Mouse (Mus musculus) 416B (cell line): ENCODE results near the gene Lysmd3.
"Not testable (repeated sequence)": the region's sequence is repeated elsewhere in the genome, so short reads cannot be mapped to it uniquely, and the experiment has no call there.

Experiments
- DNase-seq: peaks from one replicate; pipeline ENCODE4 v3.0.0; 2011; ENCODE audit warnings: low read depth

Gene Lysmd3

DNA sequence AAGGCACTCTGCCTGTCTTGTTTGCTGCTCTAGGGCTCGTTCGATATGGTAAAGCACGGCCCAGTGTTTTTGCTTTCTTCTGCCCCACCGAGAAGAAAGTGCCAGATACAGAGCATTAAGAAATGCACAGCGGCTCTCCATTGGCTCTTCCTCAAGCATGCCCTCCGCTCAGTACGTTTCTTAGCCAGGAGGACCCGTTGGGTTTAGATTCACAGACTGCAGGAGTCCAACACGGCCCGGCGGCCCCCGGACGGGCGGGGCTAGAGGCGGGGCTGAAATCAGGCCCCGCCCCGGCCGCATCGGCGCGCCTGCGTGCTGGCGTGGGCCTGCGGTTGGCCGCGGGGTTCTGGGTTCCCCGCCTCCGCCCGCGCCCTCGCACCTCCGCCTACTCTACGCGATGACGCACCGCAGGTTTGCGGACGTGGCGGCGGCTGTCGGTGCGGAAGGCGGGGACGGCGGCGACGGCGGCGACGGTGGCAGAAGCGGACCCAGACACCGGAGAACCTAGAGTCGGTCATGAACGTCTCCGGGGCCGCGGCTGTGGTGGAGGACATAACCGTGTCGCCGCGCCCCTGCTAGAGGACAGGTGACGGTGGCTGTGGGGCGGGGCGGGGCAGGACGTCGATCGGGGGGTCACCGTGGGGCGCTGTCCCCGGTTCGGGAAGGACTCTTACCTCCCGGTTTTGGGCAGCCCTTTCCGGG, at the start of gene Lysmd3:
TSS of gene Lysmd3 (plus strand) at position 313 of the 702 bp plus-strand sequence.
- DNase-seq, result peak; percentile 89

DNA sequence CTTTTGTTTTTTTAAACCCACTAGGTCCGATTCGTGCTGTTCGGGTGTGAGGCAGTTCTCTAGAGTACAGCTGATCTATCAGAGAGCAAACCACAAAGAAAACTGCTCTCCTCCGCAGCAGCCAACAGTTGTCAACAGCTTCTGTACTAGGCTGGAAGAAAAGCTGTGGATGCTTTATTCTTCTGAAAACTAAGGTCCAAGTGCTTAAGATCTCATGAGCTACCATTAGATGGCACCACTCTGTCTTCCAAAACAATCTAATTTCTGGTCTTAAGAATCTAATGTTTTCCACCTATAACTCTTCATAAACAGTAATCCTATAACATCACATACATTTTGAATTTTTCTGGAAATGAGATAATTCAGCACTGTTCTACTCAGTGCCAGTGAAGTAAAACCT, 47.1 kb upstream of the Lysmd3 start:
- peak; percentile 15 for DNase-seq

DNA sequence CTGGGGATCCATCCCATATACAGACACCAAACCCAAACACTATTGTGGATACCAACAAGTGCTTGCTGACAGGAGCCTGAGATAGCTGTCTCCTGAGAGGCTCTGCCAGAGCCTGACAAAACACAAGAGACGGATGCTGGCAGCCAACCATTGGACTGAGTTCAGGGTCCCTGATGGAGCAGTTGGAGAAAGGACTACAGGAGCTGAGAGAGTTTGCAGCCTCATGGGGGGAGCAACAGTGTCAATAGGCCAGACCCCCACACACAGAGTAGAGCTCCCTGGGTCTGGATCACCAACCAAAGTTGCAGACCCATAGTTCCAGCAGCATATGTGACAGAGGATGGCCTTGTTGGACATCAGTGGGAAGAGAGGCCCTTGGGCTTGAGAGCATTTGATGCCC, 29.6 kb upstream of the Lysmd3 start:
- DNase-seq, result not testable (repeated sequence)

DNA sequence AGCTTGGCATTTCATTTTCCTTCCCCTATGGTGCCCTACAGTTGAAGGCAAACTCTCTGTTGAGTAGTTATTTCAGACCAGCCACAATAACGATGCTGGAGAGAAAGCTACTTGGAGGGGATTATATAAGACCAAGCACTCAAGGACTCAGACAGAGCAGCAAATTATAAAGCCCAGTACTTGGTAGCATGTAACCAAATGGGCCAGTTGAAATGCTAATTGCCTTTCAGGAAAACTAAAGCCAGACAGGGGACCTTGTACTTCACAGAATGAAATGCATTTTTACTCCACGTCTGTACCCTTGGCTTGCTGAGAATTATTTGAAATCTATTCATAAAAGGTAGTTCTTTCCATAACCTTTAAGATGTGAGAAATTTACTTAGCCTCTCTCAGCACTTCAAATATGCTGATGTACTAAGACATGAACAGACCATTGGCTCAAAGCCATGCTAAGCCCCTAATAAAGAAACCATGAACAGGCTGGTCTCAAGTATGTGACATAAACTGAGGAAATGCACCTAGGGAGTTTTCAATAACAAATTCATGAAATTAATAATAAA, 28.8 kb upstream of the Lysmd3 start:
- no peak for DNase-seq

DNA sequence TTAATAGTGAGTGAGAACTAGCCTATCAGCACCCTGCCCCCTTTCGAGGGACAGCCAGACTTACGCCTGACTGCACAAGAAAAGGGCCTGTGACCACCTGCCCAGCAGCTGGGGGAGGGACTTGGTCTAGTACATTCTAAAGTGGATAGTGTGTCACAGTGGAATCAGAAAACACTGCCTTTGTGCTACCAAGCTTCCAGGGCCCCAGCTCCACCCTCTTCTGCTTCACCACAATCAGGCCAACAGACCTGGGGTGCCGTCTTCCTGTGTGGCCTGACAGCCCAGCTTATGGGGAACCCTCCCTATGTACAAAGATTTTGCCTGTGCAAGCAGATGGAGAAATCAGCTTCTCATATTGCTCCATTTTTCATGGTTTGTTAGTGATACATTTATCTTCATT, 28.1 kb upstream of the Lysmd3 start:
- peak; percentile 36 for DNase-seq

DNA sequence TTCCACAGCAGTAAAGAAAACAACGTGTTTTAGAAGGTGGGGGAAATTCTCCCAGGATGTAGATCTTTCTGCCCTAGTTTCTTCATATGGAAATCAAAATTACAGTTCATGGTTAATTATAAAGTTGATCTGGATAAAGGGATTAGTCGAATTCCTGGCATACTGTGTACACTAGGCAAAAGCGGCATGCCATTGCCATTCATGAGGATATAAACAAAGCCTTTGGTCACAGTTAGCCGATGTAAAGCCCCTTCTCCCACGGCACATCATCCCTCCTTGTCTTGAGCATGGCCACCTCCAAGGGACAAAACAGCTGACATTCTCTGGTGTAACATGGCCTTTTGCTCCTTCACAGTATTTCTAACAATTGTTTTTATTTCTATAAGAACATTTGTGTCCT, 26.9 kb upstream of the Lysmd3 start:
- DNase-seq, result no peak

DNA sequence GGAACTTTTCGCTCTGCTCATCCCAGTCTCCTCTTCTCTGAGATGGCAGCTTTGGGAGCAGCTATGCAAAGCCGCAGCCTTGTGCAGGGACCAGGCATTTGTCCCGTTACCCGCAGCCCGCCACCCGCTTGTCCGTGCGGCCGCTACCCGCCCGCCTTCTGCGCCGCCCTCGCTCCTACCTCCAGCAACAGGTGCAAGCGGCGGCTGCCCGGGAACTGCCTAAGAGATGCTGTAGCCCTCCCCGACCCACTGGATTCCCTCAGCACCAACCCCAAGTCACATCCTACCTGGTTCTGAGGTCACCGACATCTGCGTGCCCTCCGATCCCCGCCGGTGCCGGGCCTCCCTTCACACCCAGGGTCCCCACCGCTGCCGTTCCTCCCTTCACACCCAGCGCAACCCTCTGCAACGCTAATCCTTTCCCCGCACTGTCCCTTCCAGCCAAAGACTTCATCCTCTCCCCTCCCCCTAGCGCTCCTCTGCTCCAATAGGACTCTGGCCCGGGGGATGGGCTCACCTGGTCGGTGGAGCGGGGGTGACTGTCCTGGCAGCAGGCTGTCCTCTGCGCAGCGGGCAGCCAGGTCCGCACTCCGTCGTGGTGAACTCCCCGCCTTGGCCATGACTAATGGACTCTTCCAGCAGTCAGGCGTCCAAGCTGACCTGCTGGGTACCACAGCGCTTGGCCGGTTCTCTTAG, 24.6 kb upstream of the Lysmd3 start, which contains the start of gene Adgrv1:
TSS of gene Adgrv1 (minus strand) at position 435 of the 696 bp plus-strand sequence.
- DNase-seq, result no peak

DNA sequence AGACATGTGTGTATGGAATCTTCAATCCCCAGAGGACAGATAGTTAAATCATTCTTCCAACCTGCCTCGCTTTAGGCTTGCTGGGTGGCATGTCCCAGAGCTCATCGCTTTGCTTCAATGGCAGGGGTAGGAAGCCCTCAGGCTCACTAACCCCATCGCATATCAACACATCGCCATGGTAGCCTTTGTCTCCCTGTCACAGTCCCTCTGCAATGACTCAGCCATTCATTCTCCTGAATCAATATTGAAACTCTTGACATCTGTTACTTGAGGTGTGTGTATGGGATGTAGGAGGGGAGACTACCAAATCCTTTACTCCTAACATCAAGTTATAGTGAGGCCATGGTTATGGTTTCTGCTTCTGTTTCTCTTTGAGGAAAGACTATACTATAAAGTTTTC, 17.8 kb upstream of the Lysmd3 start:
- no peak for DNase-seq

DNA sequence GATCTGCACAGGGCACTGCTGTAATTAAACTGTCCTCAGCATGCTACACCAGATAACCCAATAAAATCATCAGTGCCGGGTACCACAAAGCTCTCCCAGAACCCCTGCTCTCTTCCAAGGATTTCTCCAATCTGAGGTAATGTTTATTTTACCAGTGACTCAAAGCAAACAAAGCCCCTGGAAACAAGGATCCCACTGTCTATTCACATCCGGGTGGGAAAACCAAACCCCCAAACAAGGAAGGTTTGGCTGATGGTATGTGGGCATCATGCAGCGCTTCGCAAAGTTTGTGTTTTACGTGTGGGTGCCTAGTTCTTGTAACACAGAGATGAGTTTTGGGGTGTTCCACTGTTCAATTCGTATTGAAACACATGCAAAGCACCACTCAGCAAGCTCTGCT, 16.6 kb upstream of the Lysmd3 start:
- no peak for DNase-seq

DNA sequence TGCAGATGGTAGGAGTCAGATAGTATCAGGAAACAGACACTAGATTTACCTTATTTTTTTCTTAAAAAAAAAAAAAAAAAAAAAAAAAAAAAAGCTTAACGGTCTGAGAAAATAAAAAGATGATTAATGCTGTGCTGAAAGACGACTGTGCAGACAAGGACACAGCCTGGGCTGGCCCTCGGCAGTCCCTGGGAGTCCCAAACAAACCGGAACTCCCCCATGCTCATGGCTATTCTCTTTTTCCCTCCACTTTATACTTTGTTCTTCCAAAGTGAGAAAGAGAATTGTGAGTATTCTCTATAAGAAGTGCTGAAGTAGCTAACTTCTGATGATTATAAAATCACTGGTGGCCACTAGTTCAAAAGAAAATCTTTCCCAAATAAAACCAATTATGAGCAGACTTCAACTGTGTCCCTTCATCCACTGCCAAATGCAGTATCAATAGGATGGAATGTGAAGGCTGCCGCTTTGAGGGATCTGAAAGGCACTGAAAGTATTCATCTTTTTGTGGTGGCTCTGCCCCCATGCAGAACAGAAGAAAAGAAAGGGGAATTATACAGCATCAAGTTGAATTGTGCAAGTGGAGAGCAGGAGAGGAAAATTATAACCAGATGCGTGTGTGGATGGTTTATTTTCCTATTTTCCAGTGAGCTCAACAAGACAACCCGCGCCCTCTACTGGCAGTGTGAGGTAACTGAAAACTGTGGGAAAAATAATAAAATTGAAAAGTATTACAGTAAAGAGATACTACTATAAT, 16.0 kb upstream of the Lysmd3 start:
- DNase-seq, result peak; percentile 58

DNA sequence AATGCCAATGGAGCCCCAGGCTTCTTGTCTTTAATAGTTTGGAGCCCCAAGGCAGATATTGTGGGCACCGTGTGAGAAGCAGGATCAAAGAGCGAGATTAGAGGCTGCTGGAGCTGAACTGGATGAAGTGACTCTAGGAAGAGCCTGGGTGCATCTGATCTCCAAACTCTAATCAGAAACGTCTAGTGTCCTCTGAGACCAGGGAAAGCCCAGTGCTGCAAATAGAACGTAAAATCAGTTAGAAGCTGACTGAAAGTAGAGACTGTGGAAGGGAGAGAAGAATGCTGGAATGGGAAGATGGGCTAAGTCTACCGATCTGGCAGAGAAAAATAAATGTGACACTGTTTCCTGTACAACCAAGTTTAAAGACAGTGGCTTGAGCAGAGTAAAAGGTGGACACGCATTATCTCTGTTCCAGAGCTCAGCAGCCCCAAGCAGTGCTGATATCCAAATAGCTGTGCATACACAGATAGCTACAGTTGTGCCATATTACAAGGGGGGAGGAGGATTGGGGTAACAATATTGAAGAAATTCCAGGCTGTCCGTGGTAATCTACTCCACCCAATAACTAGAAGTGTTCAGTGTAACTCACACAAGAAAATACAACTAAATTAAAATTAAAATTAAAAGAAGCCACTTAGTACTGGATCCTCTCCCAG, 14.8 kb upstream of the Lysmd3 start:
- no peak for DNase-seq

DNA sequence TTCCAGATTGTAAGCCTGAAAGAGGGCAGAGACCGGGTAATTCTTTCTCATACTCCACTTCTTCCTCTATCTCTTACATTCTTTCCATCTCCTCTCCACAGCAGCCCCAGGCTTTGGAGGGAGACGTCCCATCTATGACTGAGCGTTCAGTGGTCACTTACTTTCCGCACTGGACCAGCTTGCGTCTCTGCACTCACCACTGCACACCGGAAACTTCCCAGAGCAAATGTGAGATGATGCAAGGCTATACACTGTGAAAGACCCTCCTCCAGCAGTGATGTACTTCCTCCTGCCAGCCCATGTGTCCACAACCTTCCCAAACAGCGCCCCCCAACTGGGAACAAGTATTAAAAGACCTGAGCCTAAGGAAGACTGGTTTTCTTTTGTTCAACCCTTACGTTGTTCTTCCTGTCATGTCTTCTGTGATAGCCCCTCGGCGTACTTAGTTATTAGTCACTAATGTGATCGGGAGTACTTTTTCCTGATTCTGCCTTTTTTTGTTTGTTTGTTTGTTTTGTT, 13.4 kb upstream of the Lysmd3 start:
- no peak for DNase-seq

DNA sequence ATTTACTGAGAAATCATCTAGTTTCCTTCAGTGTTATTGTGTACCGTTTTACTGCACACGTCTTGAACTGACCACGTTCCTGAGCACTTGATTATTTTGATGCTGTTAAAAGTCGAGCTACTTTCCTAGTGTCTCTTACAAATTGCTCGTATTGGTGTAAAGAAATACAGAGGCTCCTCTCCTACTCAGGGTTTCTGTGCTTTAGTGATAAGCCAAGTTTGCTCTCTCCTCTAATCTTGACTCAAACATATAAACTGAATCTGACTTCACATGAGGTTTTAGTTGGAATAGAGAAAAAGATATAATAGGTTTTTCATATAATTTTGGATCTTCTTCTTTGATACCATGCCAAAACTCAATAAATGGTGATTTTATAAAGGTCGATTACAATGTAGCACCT, 11.1 kb upstream of the Lysmd3 start:
- no peak for DNase-seq

DNA sequence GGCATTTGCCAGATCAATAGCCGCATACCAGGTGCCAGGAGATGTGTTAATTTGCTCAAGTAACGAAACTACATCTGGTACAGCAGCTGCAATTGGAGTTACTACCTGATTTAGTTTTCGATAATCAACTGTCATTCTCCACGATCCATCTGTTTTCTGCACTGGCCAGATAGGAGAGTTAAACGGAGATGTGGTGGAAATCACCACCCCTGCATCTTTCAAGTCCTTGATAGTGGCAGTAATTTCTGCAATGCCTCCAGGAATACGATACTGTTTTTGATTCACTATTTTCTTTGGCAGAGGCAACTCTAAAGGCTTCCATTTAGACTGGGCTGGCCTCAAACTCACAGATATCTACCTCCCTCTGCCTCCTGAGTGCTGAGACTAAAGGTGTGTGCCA, 7.1 kb upstream of the Lysmd3 start:
- DNase-seq, result not testable (repeated sequence)

DNA sequence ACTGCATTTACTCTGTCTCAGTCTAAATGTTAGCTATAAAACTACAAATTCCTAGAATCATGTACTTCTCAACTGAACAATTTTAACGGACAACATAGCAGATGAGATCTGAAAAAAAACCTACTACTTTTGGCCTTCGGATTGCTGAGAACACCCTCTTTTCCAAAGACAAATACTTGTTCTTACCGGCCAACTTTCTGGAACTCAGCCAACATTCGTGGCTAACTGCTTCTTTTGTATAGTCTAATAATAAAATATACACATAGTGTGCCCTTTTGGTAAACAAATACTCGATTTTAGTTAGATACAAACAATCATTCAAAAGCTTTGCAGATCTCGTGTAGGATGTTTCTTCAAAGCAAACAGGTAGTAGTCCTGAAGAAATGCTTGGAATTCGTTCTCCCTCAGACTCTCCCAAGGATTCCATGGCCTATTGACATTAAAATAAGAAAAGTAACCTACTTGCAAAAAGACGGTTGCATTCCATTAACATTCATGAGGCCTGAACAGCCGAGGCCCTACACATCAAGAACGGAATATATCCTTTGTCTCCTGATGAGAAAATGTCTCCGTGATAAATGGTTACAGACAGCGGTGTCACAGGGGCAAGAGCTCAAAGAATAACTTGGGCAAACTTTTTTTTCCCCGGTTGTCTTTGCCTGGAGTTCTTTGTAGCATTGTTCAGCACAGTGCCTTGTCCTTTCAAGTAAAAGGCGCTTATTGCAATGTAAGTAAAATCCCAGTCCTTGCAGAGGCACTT, 1.2 kb upstream of the Lysmd3 start:
- DNase-seq, result no peak

DNA sequence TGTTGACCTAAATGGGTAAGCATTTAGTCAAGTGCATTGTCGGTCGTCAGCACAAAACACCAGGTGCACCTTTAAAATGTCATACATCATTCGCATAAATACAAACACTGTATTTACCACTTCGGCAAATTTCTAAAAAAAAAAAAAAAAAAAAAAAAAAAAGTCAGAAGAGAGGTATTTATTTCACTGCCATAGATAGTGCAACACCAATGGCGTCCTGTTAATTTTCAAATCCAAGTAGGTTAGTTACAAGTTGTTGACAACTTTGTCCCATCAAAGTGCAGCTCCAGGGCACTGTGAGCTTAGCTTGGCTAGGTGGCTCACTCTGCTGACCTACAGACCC, 484 bp upstream of the Lysmd3 start:
- DNase-seq, result no peak

DNA sequence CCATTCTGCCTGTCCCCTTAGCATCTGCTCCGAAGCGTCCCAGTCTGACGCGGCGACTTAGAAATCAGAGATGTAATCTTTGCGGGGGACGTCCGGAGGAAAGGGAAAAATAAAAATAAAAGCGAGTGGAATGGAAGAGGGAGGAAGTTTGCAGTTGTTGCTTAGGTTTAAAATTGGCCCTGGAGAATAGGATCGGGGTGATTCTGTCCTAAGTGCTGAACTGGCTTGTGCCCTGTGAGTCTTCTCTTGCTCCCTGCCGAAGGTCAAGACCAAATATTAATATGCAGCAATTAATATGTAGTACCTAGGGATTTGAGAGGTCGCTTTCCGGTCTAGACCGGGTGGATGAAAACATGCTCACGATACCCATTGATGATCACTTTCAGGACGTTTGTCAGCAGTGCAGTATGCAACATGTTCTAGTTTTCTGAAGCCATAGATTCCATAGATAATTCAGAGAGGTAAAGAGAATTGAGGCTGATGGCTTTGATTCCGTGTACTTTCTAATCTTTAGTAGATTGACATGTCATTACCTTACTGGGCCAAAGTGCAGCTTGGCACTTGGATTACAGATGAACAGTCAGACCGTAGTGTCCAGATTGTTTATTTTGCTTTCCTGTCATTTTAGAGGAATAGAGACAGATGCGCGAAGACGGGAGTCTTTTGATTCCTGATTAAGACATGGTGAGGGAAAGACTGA, 740 bp downstream of the Lysmd3 start:
- no peak for DNase-seq

DNA sequence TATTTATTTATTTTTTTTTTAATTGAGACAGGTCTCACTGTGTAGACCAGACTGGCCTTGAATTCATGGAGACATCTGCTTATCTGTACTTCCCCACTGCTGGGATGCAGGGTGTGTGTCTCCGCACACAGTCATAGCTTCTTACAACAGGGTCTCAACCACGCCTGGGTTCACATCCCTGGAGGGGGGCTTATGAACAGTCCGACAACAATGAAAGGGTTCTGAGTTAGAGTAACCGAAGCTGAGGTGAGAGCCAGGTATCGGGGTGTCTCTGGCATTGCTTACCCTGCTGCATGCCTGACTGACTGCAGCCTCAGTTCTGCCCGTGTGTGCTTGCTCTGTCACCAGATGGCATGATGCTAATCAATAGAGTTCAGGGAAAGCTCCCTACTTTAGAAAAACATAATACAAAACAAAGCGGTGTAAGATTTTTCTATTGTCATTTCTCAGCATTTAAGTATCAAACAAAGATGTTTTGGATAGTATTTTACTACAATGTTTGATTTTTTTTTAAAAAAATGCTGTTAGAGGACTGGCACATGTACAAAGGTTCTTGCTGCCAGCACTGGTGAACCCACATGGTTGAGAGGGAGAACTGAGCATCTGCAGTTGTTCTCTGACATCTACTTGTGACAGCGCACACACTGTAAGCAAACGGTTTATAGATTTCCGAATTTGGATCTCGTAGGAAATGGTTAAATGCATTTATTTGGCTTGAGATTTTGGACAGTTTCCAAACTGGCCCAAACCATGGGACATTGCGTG, 6.3 kb downstream of the Lysmd3 start:
- no peak for DNase-seq

DNA sequence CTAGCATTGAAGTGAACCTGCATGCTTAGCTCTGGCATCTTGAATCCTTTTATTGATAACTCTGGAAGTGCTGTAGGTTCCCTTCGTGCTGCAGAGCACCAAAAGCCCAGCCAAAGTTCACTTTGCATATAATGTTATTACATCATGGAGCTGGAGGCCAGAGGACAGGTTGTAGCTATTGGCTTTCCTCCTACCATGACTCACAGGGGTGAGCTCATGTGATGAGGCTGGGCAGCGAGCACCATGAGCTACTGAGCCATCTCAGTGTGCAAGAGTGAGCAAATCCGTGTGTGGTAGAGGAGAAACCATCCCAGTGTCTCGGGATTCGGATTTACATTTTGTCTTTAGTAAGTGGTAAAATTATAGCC, 6.9 kb downstream of the Lysmd3 start:
- peak; percentile 37 for DNase-seq

DNA sequence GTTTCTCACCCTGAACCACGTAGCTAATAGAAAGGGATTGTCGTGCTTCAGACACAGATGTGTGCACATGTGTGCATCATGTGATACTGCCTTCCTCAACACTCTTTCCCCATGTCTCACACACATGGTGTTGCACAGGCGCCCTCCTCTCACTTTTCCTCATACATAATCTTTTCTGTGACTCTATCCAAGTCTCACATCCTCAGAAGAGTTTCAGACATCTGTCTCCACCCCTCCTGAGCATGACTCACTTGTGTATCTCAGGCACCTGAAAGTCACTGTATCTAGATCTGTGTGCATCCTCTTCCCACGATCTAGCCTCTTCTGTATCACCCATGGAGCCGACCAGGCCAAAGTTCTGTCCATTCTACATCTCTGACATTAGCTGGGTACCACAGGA, 10.2 kb downstream of the Lysmd3 start:
- DNase-seq, result no peak
